Mouse (Mus musculus): ENCODE results near the gene Cltb. TPM values are rescaled to one million over a fixed set of nuclear protein-coding genes. Genes with fewer than 3 reads are reported as not detected.

The Cltb gene
- polyA plus RNA-seq, 1 experiment from 2014 or later, result 200 TPM

GRCm38 (mm10) chr13:54604221-54604620, 6.9 kb downstream of the Cltb start:
- Histone ChIP-seq H3K4me1 (ENCODE audit: control insufficient read depth, insufficient read depth, low read length) (peaks cover 11% of the 10 kb centered on the region), H3K27me3 (ENCODE audit: control insufficient read depth, insufficient read depth, low read length) (no peaks in the 10 kb centered on the region), H3K9ac (replicated peaks; ENCODE audit: low read depth, low read length) (no peak overlapping the region), H3K9me3 (ENCODE audit: control insufficient read depth, low read length) (no peaks in the 10 kb centered on the region), H3K27ac (ENCODE audit: low read depth, low read length) (no peak overlapping the region), H3K4me3 (ENCODE audit: low read depth, low read length) (no peak overlapping the region), H3K36me3 (ENCODE audit: control insufficient read depth, insufficient read depth, low read length) (peaks cover 9% of the 10 kb centered on the region; the same call in 1 of the 2 replicates), H3K4me2 (ENCODE audit: low read depth, low read length) (no peak overlapping the region)
- ATAC-seq (ENCODE audit: low read depth), result no peak
- 62% methylated on average over 4 of the region's 4 CpGs for WGBS

GRCm38 (mm10) chr13:54603501-54603900, 7.6 kb downstream of the Cltb start:
- H3K27ac ChIP-seq (ENCODE audit: low read depth, low read length), result no peak overlapping the region
- no peak for ATAC-seq (ENCODE audit: low read depth)
- H3K4me3 ChIP-seq (ENCODE audit: low read depth, low read length), result no peak overlapping the region
- no peaks in the 10 kb centered on the region for H3K27me3 ChIP-seq (ENCODE audit: control insufficient read depth, insufficient read depth, low read length)
- H3K36me3 ChIP-seq (ENCODE audit: control insufficient read depth, insufficient read depth, low read length), result peaks cover 9% of the 10 kb centered on the region; the same call in 1 of the 2 replicates
- peaks cover 4% of the 10 kb centered on the region for H3K4me1 ChIP-seq (ENCODE audit: control insufficient read depth, insufficient read depth, low read length)
- no peak overlapping the region for H3K9ac ChIP-seq (replicated peaks; ENCODE audit: low read depth, low read length)
- no peaks in the 10 kb centered on the region for H3K9me3 ChIP-seq (ENCODE audit: control insufficient read depth, low read length)
- H3K4me2 ChIP-seq (ENCODE audit: low read depth, low read length), result no peak overlapping the region

DNA sequence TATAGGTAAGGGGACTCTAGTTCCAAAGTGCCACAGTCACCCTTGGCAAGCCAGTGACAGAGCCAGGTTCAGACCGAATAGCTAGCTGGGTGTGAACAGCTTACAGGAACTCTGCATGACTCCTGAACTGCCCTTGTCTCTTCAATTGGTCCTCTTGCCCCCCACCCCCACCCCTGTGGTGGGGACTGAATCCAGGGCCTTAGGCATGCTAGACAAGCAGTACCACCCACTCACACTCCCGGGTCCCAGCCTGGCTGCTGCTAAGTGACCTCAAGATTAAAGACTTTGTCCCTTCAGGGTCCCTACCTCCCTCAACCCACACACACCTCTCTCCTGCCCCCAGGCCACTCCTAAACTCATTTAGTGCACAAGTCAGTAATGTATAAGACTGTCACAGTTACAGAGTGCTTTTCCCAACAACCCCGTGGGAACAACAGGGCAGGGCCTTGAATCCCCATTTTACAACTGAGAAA, 8.5 kb downstream of the Cltb start:
- no peak overlapping the region for H3K27ac ChIP-seq (ENCODE audit: low read depth, low read length)
- H3K4me3 ChIP-seq (ENCODE audit: low read depth, low read length), result no peak overlapping the region
- peaks cover 15% of the 10 kb centered on the region for H3K36me3 ChIP-seq (ENCODE audit: control insufficient read depth, insufficient read depth, low read length)
- 28% methylated on average over 3 of the region's 3 CpGs for WGBS
- H3K9me3 ChIP-seq (ENCODE audit: control insufficient read depth, low read length), result no peaks in the 10 kb centered on the region
- no peak for ATAC-seq (ENCODE audit: low read depth)
- H3K4me2 ChIP-seq (ENCODE audit: low read depth, low read length), result no peak overlapping the region
- no peaks in the 10 kb centered on the region for H3K27me3 ChIP-seq (ENCODE audit: control insufficient read depth, insufficient read depth, low read length)
- H3K4me1 ChIP-seq (ENCODE audit: control insufficient read depth, insufficient read depth, low read length), result no peaks in the 10 kb centered on the region
- no peak overlapping the region for H3K9ac ChIP-seq (replicated peaks; ENCODE audit: low read depth, low read length)

DNA sequence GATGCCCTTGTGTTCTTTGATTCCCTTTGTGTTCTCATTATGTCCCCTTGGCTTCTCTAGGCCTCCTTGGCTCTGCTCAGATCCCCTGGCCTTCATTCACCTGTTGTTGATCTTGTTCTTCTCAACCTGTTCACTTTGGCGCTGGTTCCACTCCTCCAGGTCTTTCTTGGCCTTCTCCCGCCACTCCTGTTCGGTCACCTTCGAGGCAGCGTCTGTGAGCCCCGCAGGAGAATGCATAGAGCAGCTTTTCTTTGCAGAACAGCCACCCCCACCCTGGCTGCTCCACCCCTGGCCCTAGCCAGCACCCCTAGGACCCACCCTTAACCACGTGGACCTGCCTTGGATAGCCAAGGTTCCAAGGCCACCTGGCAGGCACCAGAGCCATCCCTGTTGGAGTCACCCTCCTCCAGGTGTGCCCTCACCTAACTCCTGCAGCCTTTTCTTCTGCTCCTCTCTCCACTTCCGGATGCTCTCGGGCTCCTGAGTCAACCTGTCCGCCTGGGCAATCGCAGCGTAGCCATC, 12.5 kb downstream of the Cltb start:
- Histone ChIP-seq H3K4me3 (ENCODE audit: low read depth, low read length) (no peak overlapping the region), H3K9ac (replicated peaks; ENCODE audit: low read depth, low read length) (no peak overlapping the region), H3K27me3 (ENCODE audit: control insufficient read depth, insufficient read depth, low read length) (no peaks in the 10 kb centered on the region), H3K4me2 (ENCODE audit: low read depth, low read length) (no peak overlapping the region), H3K4me1 (ENCODE audit: control insufficient read depth, insufficient read depth, low read length) (no peaks in the 10 kb centered on the region), H3K9me3 (ENCODE audit: control insufficient read depth, low read length) (no peaks in the 10 kb centered on the region), H3K27ac (ENCODE audit: low read depth, low read length) (no peak overlapping the region), H3K36me3 (ENCODE audit: control insufficient read depth, insufficient read depth, low read length) (peaks cover 10% of the 10 kb centered on the region; the same call in 1 of the 2 replicates)
- WGBS, result 92% methylated on average over 12 of the region's 12 CpGs
- ATAC-seq (ENCODE audit: low read depth), result no peak

DNA sequence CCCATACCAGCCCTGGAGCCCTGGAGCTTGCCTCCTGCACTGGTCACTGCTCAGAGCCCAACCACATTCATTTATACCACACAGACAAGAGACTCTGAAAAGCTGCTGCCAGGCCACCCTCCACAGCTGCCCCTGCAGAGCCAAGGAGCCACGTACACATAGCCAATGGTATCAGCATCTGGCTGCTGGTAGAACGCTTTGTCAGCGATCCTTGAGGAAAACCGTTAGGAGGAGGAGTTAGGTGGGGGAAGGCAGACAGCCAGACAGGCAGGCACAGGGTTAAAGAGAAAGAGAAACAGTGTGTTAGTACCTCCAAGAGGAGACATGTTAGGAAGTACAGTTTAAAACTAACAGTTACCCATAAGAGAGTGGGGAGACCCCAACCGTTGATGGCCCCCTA, 14.3 kb downstream of the Cltb start:
- H3K9ac ChIP-seq (replicated peaks; ENCODE audit: low read depth, low read length), result no peak overlapping the region
- H3K27me3 ChIP-seq (ENCODE audit: control insufficient read depth, insufficient read depth, low read length), result no peaks in the 10 kb centered on the region
- no peaks in the 10 kb centered on the region for H3K9me3 ChIP-seq (ENCODE audit: control insufficient read depth, low read length)
- ATAC-seq (ENCODE audit: low read depth), result no peak
- H3K36me3 ChIP-seq (ENCODE audit: control insufficient read depth, insufficient read depth, low read length), result peaks cover 10% of the 10 kb centered on the region; the same call in 1 of the 2 replicates
- H3K27ac ChIP-seq (ENCODE audit: low read depth, low read length), result no peak overlapping the region
- 65% methylated on average over 5 of the region's 5 CpGs for WGBS
- H3K4me2 ChIP-seq (ENCODE audit: low read depth, low read length), result no peak overlapping the region
- H3K4me1 ChIP-seq (ENCODE audit: control insufficient read depth, insufficient read depth, low read length), result no peaks in the 10 kb centered on the region
- H3K4me3 ChIP-seq (ENCODE audit: low read depth, low read length), result no peak overlapping the region

DNA sequence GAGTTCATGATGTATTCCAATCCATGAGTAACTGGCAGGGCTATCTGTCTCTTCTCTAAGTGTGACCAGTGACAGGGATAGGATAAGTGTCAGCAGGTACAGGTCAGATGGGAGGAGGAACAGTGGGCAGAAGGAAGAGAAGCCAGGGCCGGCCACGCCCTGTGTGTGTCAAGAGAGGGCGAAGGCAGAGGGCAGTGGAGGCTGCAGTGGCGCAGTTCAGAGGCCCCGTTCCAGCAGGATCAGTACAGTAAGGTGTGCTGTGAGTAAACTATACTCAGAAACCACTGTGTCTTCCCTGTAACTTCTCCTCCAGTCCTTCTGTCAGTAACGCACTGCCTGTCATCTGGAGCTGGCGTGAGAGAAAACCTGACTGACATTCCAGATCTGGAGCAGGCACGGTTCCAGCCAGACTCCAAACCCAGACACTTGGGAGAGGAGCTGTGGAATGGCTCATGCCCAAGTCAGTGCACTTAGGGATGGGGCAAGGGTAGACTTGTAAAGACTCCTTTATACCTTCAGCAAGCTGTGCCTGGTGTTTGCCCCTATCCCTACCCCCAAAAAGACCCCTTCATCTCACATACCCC, 14.9 kb downstream of the Cltb start:
- no peak overlapping the region for H3K9ac ChIP-seq (replicated peaks; ENCODE audit: low read depth, low read length)
- H3K9me3 ChIP-seq (ENCODE audit: control insufficient read depth, low read length), result no peaks in the 10 kb centered on the region
- no peak overlapping the region for H3K27ac ChIP-seq (ENCODE audit: low read depth, low read length)
- ATAC-seq (ENCODE audit: low read depth), result no peak; the same call in 1 of the 2 replicates
- H3K4me1 ChIP-seq (ENCODE audit: control insufficient read depth, insufficient read depth, low read length), result peaks cover 6% of the 10 kb centered on the region; the same call in 1 of the 2 replicates
- H3K4me2 ChIP-seq (ENCODE audit: low read depth, low read length), result no peak overlapping the region
- H3K36me3 ChIP-seq (ENCODE audit: control insufficient read depth, insufficient read depth, low read length), result peaks cover 10% of the 10 kb centered on the region; the same call in 1 of the 2 replicates
- H3K27me3 ChIP-seq (ENCODE audit: control insufficient read depth, insufficient read depth, low read length), result no peaks in the 10 kb centered on the region
- H3K4me3 ChIP-seq (ENCODE audit: low read depth, low read length), result no peak overlapping the region
- 84% methylated on average over 8 of the region's 8 CpGs for WGBS

- Histone ChIP-seq H3K36me3 (ENCODE audit: control insufficient read depth, insufficient read depth, low read length) (peaks cover 10% of the 10 kb centered on the region; the same call in 1 of the 2 replicates), H3K4me1 (ENCODE audit: control insufficient read depth, insufficient read depth, low read length) (peaks cover 14% of the 10 kb centered on the region; the same call in 1 of the 2 replicates), H3K27ac (ENCODE audit: low read depth, low read length) (no peak overlapping the region), H3K9me3 (ENCODE audit: control insufficient read depth, low read length) (no peaks in the 10 kb centered on the region), H3K4me3 (ENCODE audit: low read depth, low read length) (no peak overlapping the region), H3K27me3 (ENCODE audit: control insufficient read depth, insufficient read depth, low read length) (no peaks in the 10 kb centered on the region), H3K9ac (replicated peaks; ENCODE audit: low read depth, low read length) (no peak overlapping the region), H3K4me2 (ENCODE audit: low read depth, low read length) (no peak overlapping the region)
- 91% methylated on average over 11 of the region's 11 CpGs for WGBS
- ATAC-seq (ENCODE audit: low read depth), result no peak
Observed at GRCm38 (mm10) chr13:54593617-54594016, 17.5 kb downstream of the Cltb start.

GRCm38 (mm10) chr13:54591776-54592356, 19.3 kb downstream of the Cltb start:
- Histone ChIP-seq H3K27ac (ENCODE audit: low read depth, low read length) (no peak overlapping the region), H3K36me3 (ENCODE audit: control insufficient read depth, insufficient read depth, low read length) (peaks cover 5% of the 10 kb centered on the region; the same call in 1 of the 2 replicates), H3K27me3 (ENCODE audit: control insufficient read depth, insufficient read depth, low read length) (no peaks in the 10 kb centered on the region), H3K9me3 (ENCODE audit: control insufficient read depth, low read length) (no peaks in the 10 kb centered on the region), H3K4me2 (ENCODE audit: low read depth, low read length) (peak overlapping the region; percentile 4; the same call in 1 of the 2 replicates), H3K4me1 (ENCODE audit: control insufficient read depth, insufficient read depth, low read length) (peaks cover 14% of the 10 kb centered on the region; the same call in 1 of the 2 replicates), H3K4me3 (ENCODE audit: low read depth, low read length) (0 out of 2 replicates have a peak overlapping the region, but pooled peaks have one; percentile 1), H3K9ac (replicated peaks; ENCODE audit: low read depth, low read length) (no peak overlapping the region)
- WGBS, result 91% methylated on average over 8 of the region's 8 CpGs
- no peak for ATAC-seq (ENCODE audit: low read depth)
